Mouse (Mus musculus) liver, postnatal 0 days (tissue): ENCODE results near the gene Hoxd8. TPM values are rescaled to one million over a fixed set of nuclear protein-coding genes. Genes with fewer than 3 reads are reported as not detected.

ENCODE experiments used
- ATAC-seq: fragments of 200-750 bp; cut with Nextera tagmentation; 2 replicates; pipeline ENCODE4 v1.8.0; 2017; ENCODE audit warnings: mild to moderate bottlenecking, moderate library complexity
- DNase-seq: peaks from one replicate; pipeline ENCODE4 v3.0.0-alpha.2; 2016
- H3K27ac ChIP-seq: fragments of 300-500 bp; sonication (generic); 2 replicates; pipeline ENCODE4 v1.5.1; 2014; ENCODE audit warnings: antibody characterized with exemption, moderate library complexity, mild to moderate bottlenecking, low read depth
- H3K27me3 ChIP-seq: fragments of 300-500 bp; sonication (generic); 2 replicates; pipeline ENCODE4 v1.6.1; 2014; ENCODE audit warnings: low read length, control low read depth, mixed read lengths; ENCODE audit not compliant: insufficient read depth
- H3K36me3 ChIP-seq: fragments of 300-500 bp; sonication (generic); replicated peaks from 2 replicates; pipeline ENCODE4 v1.6.1; 2014; ENCODE audit warnings: mild to moderate bottlenecking, control low read depth, low read length, moderate library complexity, mixed read lengths; ENCODE audit not compliant: insufficient read depth
- H3K4me1 ChIP-seq: fragments of 300-500 bp; sonication (generic); 2 replicates; pipeline ENCODE4 v1.6.1; 2014; ENCODE audit warnings: antibody characterized with exemption, mild to moderate bottlenecking, control low read depth; ENCODE audit not compliant: insufficient read depth
- H3K4me2 ChIP-seq: fragments of 300-500 bp; sonication (generic); 2 replicates; pipeline ENCODE4 v1.6.1; 2014; ENCODE audit warnings: low read depth, mild to moderate bottlenecking, low read length, moderate library complexity, mixed read lengths
- H3K4me3 ChIP-seq: fragments of 300-500 bp; sonication (generic); 2 replicates; pipeline ENCODE4 v1.5.1; 2014; ENCODE audit warnings: low read depth, low read length
- H3K9ac ChIP-seq: fragments of 300-500 bp; sonication (generic); replicated peaks from 2 replicates; pipeline ENCODE4 v1.6.1; 2014; ENCODE audit warnings: mild to moderate bottlenecking, moderate library complexity
- H3K9me3 ChIP-seq: fragments of 300-500 bp; sonication (generic); 2 replicates; pipeline ENCODE4 v1.6.1; 2016; ENCODE audit warnings: mild to moderate bottlenecking, control low read depth, low read length, mixed read lengths
- CTCF ChIP-seq: sonication (generic); IDR thresholded peaks from 2 replicates; pipeline ENCODE4 v1.5.1; 2016; ENCODE audit warnings: antibody characterized with exemption, low read depth
- EP300 ChIP-seq: IDR thresholded peaks from 2 replicates; pipeline ENCODE4 v1.6.1; 2016; ENCODE audit warnings: antibody characterized with exemption, low read depth, mild to moderate bottlenecking
- WGBS: fragments of 180-500 bp; shearing (Covaris S2); extraction: QIAGEN DNeasy Blood & Tissue Kit; methylation state at CpG from one replicate; pipeline ENCODE4 v1.1.7; 2014; ENCODE audit not compliant: insufficient replicate concordance; 5-methylcytosine and 5-hydroxymethylcytosine counted together
- polyA plus RNA-seq: library from polyadenylated mRNA; unstranded; fragments of >200 nt; fragmentation: Nextera tagmentation; extraction: Ambion mirVana; gene quantifications from 2 replicates; pipeline ENCODE4 v1.2.1, GENCODE M21; 2015

Gene Hoxd8
- polyA plus RNA-seq, 1 experiment from 2014 or later = not detected

DNA sequence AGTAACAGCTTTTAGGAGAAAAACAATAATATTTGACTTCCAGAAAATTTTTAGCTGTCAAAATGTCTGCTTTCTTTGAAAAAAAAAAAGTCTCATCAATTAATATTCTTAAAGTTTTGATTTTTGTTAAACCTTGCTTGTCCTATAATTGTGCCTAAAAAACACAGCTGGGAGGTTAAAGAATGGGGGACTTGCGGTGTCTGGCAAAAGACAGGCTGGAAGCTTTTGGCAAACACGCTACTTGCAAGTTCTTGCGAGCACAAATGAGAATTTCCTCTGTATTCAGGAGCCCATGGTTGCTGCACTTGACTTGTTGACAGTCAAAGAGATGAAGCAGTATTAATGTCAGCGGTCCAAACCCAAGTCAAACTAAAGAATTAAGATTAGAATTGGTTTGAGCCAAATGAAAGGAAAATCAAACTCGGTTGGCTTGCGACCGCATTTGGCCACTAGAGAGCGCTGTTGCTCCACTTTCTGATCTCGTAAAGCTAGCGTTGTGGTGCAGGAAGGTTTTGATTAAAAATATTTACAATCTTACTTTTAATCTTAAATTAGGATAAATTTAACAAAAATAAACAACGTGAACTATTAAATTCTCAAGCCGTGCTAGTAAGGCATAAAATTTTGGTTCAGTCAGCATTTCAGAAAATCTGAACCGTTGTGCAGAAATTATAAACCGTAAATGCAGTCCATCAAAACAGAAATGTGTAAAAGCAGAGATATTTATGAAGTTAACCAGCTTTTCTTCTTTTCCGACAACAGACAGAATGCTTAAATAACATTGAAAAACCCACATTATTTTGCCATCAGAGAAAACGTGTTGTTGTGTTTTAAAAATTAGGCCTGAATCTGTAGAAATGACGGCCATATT lies 2.2 kb upstream of the Hoxd8 start:
- Histone ChIP-seq H3K4me2 (no peak overlapping the region), H3K9me3 (no peaks in the 10 kb centered on the region), H3K4me1 (peaks cover 17% of the 10 kb centered on the region), H3K27me3 (peaks cover 94% of the 10 kb centered on the region), H3K4me3 (no peak overlapping the region), H3K36me3 (no peaks in the 10 kb centered on the region), H3K27ac (no peak overlapping the region), H3K9ac (no peak overlapping the region)
- DNase-seq = peak; percentile 75
- no peak for ATAC-seq
- no peak for TF ChIP-seq EP300
- TF ChIP-seq CTCF = peak; percentile 87
- 14% methylated on average over 17 of the region's 17 CpGs for WGBS

DNA sequence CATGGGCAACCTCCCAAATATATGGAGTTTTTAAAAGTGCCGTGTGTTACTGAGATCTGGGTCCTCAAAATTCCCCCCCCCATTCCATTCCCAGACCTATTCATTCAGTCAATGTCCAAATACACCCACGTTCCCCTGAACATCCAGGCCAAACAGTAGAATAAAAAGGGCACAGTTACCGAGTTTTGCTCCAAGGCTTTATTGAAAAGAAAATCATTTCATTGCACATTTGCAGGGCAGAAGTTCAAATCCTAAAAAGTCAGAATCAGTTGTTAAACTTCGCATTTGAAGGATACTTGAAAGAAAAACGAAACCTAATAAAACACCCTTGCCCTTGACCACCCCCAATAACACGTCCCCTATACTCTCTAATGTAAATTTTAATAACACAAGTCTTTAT lies 1.6 kb upstream of the Hoxd8 start:
- ATAC-seq (no peak), DNase-seq (no peak)
- Histone ChIP-seq H3K4me1 (peaks cover 14% of the 10 kb centered on the region), H3K9ac (no peak overlapping the region), H3K9me3 (no peaks in the 10 kb centered on the region), H3K27ac (no peak overlapping the region), H3K4me3 (no peak overlapping the region), H3K36me3 (no peaks in the 10 kb centered on the region), H3K27me3 (peaks cover 94% of the 10 kb centered on the region), H3K4me2 (no peak overlapping the region)
- 24% methylated on average over 6 of the region's 6 CpGs for whole genome bisulfite sequencing
- TF ChIP-seq CTCF (no peak), EP300 (no peak)

DNA sequence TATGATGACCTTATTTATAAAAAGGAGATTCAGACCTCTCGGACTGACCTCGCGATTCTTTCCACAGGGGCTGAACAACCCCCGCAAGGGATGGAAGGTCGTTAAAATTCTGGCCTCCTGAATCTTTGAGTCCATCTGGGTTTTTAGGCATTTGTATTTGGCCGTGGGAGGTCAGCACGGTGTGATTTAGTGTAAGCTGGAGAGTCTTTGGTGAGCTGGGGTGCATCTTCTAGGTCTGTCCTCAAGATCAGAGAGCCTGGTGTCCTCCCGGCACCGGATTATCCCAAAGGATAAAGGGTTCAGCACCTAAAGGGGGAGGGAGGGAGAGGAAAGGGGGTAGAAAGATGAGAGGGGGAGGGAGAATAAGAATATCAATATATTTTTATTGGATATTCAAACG lies 1.1 kb upstream of the Hoxd8 start:
- DNase-seq (no peak), ATAC-seq (no peak)
- H3K9ac ChIP-seq = no peak overlapping the region
- no peak overlapping the region for H3K4me3 ChIP-seq
- WGBS = 19% methylated on average over 10 of the region's 10 CpGs
- H3K27me3 ChIP-seq = peaks cover 94% of the 10 kb centered on the region
- no peaks in the 10 kb centered on the region for H3K9me3 ChIP-seq
- H3K27ac ChIP-seq = no peak overlapping the region
- TF ChIP-seq CTCF (no peak), EP300 (no peak)
- H3K36me3 ChIP-seq = no peaks in the 10 kb centered on the region
- peaks cover 9% of the 10 kb centered on the region; the same call in 1 of the 2 replicates for H3K4me1 ChIP-seq
- no peak overlapping the region for H3K4me2 ChIP-seq

DNA sequence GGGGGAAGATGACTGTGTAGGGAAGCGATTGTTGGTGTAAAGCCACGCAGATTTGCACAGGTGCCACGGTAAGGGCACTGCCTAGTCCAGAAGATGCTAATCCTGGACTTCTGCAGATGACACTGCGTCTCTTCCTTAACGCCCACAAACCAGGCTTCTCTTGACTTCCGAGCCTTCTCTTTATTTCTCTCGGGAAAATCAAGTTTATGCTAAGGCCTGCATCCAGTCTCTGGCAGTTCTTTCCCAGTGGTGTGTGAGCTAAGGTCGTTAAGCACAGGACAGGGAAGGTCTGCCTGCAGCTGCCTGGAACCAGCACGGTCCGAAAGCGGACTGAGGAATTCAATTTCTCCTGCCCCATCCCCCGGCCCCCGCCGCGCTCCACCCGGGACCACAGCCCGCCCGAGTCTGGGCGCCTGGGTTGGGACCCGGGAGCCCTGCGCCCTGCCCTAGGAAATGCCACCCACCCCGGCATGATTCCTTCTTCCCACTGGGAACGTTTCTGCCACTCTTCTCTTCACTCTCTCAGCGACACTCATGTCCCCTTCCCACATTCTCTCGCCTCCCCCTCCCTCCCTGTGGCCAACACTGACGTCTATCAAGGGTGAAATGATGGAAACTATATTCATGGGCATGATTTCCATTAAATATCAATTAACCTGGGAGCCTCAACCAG lies 559 bp upstream of the Hoxd8 start:
- Histone ChIP-seq H3K4me2 (no peak overlapping the region), H3K9me3 (no peaks in the 10 kb centered on the region), H3K27ac (no peak overlapping the region), H3K36me3 (no peaks in the 10 kb centered on the region), H3K27me3 (peaks cover 94% of the 10 kb centered on the region), H3K4me3 (no peak overlapping the region), H3K4me1 (peaks cover 6% of the 10 kb centered on the region; the same call in 1 of the 2 replicates), H3K9ac (no peak overlapping the region)
- ATAC-seq (no peak), DNase-seq (no peak)
- 6% methylated on average over 26 of the region's 26 CpGs for WGBS
- TF ChIP-seq EP300 = no peak
- TF ChIP-seq CTCF = no peak

DNA sequence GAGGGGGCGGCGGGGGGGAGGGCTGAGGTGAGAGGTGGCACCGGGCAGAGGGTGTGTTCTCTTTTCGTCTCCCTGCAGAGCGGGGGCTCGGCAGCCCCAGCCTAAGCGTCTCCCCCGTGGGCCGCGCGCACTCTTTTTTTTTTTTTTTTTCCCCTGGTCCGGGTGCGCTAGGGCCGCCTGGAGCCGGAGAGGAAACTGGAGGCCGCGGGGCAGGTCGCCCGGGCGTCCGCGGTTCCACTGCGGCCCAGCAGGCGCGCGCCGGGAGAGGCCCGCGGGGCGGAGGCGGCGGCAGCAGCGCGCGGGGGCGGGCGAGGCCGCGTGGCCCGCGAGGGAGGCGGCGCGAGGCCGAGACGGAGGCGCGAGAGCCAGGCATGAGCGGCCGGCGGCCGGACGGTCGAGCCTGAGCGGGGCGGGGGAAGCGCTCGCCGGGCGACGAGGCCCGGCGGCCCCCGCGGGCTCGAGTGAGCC lies 618 bp downstream of the Hoxd8 start:
- Histone ChIP-seq H3K9ac (no peak overlapping the region), H3K4me3 (peak overlapping the region; percentile 37; the same call in 1 of the 2 replicates), H3K4me1 (peaks cover 6% of the 10 kb centered on the region; the same call in 1 of the 2 replicates), H3K4me2 (peak overlapping the region; percentile 62), H3K36me3 (no peaks in the 10 kb centered on the region), H3K27ac (no peak overlapping the region), H3K27me3 (peaks cover 94% of the 10 kb centered on the region), H3K9me3 (no peaks in the 10 kb centered on the region)
- TF ChIP-seq EP300 (no peak), CTCF (no peak)
- WGBS = 1% methylated on average over 44 of the region's 66 CpGs
- ATAC-seq (peak; percentile 19; the same call in 1 of the 2 replicates), DNase-seq (no peak)

DNA sequence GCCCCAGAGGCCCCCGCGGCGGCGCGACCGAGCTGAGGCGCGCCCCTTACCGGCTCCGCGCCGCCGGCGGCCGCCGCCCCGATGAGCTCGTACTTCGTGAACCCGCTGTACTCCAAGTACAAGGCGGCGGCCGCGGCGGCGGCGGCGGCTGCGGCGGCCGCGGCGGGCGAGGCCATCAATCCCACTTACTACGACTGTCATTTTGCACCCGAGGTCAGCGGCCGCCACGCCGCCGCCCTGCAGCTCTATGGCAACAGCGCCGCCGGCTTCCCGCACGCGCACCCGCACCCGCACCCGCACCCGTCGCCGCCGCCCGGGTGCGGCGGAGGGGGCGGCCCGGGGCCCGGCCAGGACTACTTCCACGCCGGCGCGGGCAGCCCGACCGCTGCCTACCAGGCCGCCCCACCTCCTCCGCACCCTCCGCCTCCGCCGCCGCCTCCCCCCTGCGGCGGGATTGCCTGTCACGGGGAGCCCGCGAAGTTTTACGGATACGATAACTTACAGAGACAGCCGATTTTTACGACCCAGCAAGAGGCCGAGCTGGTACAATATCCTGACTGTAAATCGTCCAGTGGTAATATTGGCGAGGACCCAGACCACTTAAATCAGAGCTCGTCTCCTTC lies 1.2 kb downstream of the Hoxd8 start:
- H3K36me3 ChIP-seq = no peaks in the 10 kb centered on the region
- no peaks in the 10 kb centered on the region for H3K9me3 ChIP-seq
- no peak for TF ChIP-seq CTCF
- TF ChIP-seq EP300 = no peak
- H3K4me1 ChIP-seq = peaks cover 6% of the 10 kb centered on the region; the same call in 1 of the 2 replicates
- H3K27me3 ChIP-seq = peaks cover 94% of the 10 kb centered on the region
- DNase-seq (no peak), ATAC-seq (no peak)
- peak overlapping the region; percentile 62 for H3K4me2 ChIP-seq
- no peak overlapping the region for H3K9ac ChIP-seq
- WGBS = under 1% methylated on average over 49 of the region's 85 CpGs
- peak overlapping the region; percentile 37 for H3K4me3 ChIP-seq
- H3K27ac ChIP-seq = no peak overlapping the region
